Mouse (Mus musculus) liver, adult 2 months (tissue): ENCODE data around the gene Fmo6. TPM values are rescaled to one million over a fixed set of nuclear protein-coding genes. Genes with fewer than 3 reads are reported as not detected.

Source experiments
- DNase-seq: peaks from one replicate; pipeline ENCODE4 v3.0.0-alpha.2; 2011; ENCODE audit warnings: low read depth, low spot score; ENCODE audit errors: extremely low read depth
- H3K27ac ChIP-seq: fragments of 200-500 bp; replicated peaks from 2 replicates; pipeline ENCODE4 v1.5.1; 2012; ENCODE audit warnings: low read depth, mild to moderate bottlenecking, control low read depth, inconsistent platforms, low read length; ENCODE audit not compliant: insufficient read depth
- H3K27me3 ChIP-seq: fragments of 200-500 bp; 2 replicates; pipeline ENCODE4 v1.6.1; 2012; ENCODE audit warnings: mild to moderate bottlenecking, moderate library complexity, low read length, inconsistent platforms; ENCODE audit not compliant: control insufficient read depth, insufficient read depth
- H3K36me3 ChIP-seq: fragments of 200-500 bp; 2 replicates; pipeline ENCODE4 v1.6.1; 2012; ENCODE audit warnings: low read length, inconsistent platforms; ENCODE audit not compliant: control insufficient read depth, insufficient read depth
- H3K4me1 ChIP-seq: fragments of 200-500 bp; 2 replicates; pipeline ENCODE4 v1.6.1; 2011; ENCODE audit warnings: low read length; ENCODE audit not compliant: control insufficient read depth, insufficient read depth
- H3K4me3 ChIP-seq: fragments of 200-500 bp; 2 replicates; pipeline ENCODE4 v1.5.1; 2011; ENCODE audit warnings: low read depth, mild to moderate bottlenecking, control low read depth, low read length, moderate library complexity; ENCODE audit not compliant: insufficient read depth
- H3K79me2 ChIP-seq: fragments of 200-500 bp; 2 replicates; pipeline ENCODE4 v1.6.1; 2012; ENCODE audit warnings: inconsistent platforms, mild to moderate bottlenecking, low read length, moderate library complexity; ENCODE audit not compliant: control insufficient read depth, insufficient read depth
- H3K9ac ChIP-seq: fragments of 200-500 bp; 2 replicates; pipeline ENCODE4 v1.6.1; 2012; ENCODE audit warnings: low read depth, mild to moderate bottlenecking, control low read depth, inconsistent platforms, low read length
- CTCF ChIP-seq: fragments of 200-500 bp; IDR thresholded peaks from 2 replicates; pipeline ENCODE4 v1.5.1; 2011; ENCODE audit warnings: low read depth, low read length, control low read depth
- POLR2A ChIP-seq: fragments of 200-500 bp; IDR thresholded peaks from 2 replicates; pipeline ENCODE4 v1.6.1; 2011; ENCODE audit warnings: low read length, control low read depth; ENCODE audit not compliant: insufficient read depth; ENCODE audit errors: extremely low read depth
- WGBS: fragments of 180-500 bp; shearing (Covaris S2); methylation state at CpG from one replicate; pipeline ENCODE4 v1.1.7; 2018; 5-methylcytosine and 5-hydroxymethylcytosine counted together
- polyA plus RNA-seq: library from polyadenylated mRNA; depleted of rRNA; stranded (reverse); fragments of >200 nt; gene quantifications from 2 replicates; pipeline ENCODE4 v1.2.3, GENCODE M21; 2012; rRNA removed
- total RNA-seq: library from RNA; depleted of rRNA; stranded (reverse); fragments of >200 nt; gene quantifications from 2 replicates; pipeline ENCODE4 v1.2.3, GENCODE M21; 2014; rRNA removed

Gene Fmo6
- total and polyA plus RNA-seq, 2 experiments: not detected

DNA sequence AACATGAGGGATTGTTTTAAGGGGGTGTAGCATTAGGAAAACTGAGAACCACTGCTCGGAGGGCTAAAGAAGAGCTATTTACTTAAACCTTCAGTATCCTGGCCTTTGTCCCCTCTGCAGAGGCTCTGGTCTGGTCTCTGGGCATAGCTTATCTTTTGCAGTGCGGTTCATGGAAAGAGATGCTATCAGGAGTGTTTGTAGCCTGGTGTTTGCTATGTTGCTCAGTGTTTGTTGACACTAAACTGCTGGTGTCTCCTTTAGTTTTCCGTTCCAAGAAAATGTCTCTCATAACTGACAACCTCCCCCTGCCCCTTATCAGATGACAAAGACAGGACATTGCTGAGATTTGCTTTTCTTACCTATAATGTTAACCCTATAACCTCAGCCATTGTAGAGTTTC, 62.2 kb downstream of the Fmo6 start:
- H3K9ac ChIP-seq: no peak overlapping the region
- peak; percentile 68 for DNase-seq
- 20% methylated on average over 3 of the region's 3 CpGs for WGBS
- H3K36me3 ChIP-seq: 0 out of 2 replicates have a peak, but pooled peaks cover 1% of the 10 kb centered on the region
- no peaks in the 10 kb centered on the region for H3K27me3 ChIP-seq
- TF ChIP-seq CTCF (no peak), POLR2A (no peak)
- no peak overlapping the region for H3K27ac ChIP-seq
- no peaks in the 10 kb centered on the region for H3K79me2 ChIP-seq
- H3K4me3 ChIP-seq: no peak overlapping the region
- H3K4me1 ChIP-seq: peaks cover 10% of the 10 kb centered on the region; the same call in 1 of the 2 replicates

- H3K9ac ChIP-seq: no peak overlapping the region
- DNase-seq: peak; percentile 83
- H3K27me3 ChIP-seq: no peaks in the 10 kb centered on the region
- peaks cover 12% of the 10 kb centered on the region; the same call in 1 of the 2 replicates for H3K4me1 ChIP-seq
- no peaks in the 10 kb centered on the region for H3K36me3 ChIP-seq
- TF ChIP-seq CTCF: no peak
- H3K4me3 ChIP-seq: no peak overlapping the region
- WGBS: 10% methylated on average over 9 of the region's 9 CpGs
- H3K27ac ChIP-seq: no peak overlapping the region
- no peaks in the 10 kb centered on the region for H3K79me2 ChIP-seq
These were observed 65.5 kb downstream of the Fmo6 start for GRCm38 (mm10) chr1:162871701-162872311.

DNA sequence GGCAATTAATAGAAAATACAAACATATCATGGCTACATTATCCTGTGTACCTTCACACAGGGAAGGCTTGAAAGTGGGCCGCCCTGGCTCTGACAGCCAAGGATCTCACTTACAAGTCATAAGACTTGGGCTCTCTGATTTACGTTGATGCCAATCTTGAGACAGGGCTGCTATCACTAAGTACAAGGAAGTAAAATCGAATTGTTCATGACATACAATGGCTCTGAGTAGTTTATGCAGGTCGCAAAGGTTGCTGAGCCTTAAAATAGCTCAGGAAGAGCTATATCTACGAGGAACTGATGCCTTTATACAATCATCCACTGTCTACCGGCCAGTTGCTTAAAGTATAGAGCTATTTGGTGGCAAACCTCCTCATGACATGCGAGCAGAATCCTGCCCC, 66.3 kb downstream of the Fmo6 start:
- Histone ChIP-seq H3K79me2 (no peaks in the 10 kb centered on the region; the same call in 1 of the 2 replicates), H3K4me3 (no peak overlapping the region), H3K4me1 (peaks cover 15% of the 10 kb centered on the region; the same call in 1 of the 2 replicates), H3K27ac (no peak overlapping the region; the same call in 1 of the 2 replicates), H3K9ac (no peak overlapping the region), H3K36me3 (no peaks in the 10 kb centered on the region), H3K27me3 (no peaks in the 10 kb centered on the region)
- WGBS: 74% methylated on average over 7 of the region's 7 CpGs
- no peak for TF ChIP-seq POLR2A
- TF ChIP-seq CTCF: no peak
- no peak for DNase-seq

DNA sequence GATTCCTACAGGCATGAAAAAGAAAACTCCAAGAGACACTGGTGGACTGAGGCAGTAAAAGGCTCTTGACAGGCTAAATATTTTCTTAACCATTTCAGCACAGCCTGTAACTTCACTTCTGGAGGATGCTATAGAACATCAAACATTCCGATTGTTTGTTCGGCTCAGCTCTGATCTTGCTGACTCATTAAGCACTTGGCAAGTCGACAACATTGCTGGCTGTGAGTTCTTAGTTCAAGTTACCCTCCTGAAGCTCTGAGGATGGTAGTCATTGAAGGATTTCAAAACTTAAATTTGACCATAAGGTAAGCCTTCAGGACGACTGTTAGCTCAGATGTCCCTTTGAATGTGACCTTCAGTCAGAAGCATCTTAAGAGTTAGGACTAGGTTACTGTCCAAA, 69.9 kb downstream of the Fmo6 start:
- Histone ChIP-seq H3K27ac (0 out of 2 replicates have a peak overlapping the region, but pooled peaks have one; percentile 49), H3K4me1 (peaks cover 21% of the 10 kb centered on the region), H3K9ac (no peak overlapping the region), H3K36me3 (no peaks in the 10 kb centered on the region), H3K27me3 (no peaks in the 10 kb centered on the region), H3K79me2 (no peaks in the 10 kb centered on the region; the same call in 1 of the 2 replicates), H3K4me3 (no peak overlapping the region)
- TF ChIP-seq CTCF (no peak), POLR2A (no peak)
- DNase-seq: peak; percentile 77
- 27% methylated on average over 4 of the region's 4 CpGs for WGBS

Other genes starting within 250 kb of the Fmo6 start
- gene Prrc2c, start 197.0 kb downstream of the Fmo6 start, total RNA-seq: 19.2 and 23.0 TPM in 2 replicates
- gene Prrc2c, start 197.0 kb downstream of the Fmo6 start, polyA plus RNA-seq: 7.8 and 11.4 TPM in 2 replicates
- gene Fmo4, start 123.5 kb downstream of the Fmo6 start, total RNA-seq: 14.4 and 16.2 TPM in 2 replicates
- 7.7 and 8.1 TPM in 2 replicates for gene Fmo4, start 123.5 kb downstream of the Fmo6 start, polyA plus RNA-seq
- 187 and 242 TPM in 2 replicates for gene Fmo1, start 70.9 kb downstream of the Fmo6 start, total RNA-seq
- gene Fmo1, start 70.9 kb downstream of the Fmo6 start, polyA plus RNA-seq: 152 and 171 TPM in 2 replicates
- gene Fmo2, start 38.8 kb downstream of the Fmo6 start, total RNA-seq: 49.1 and 52.6 TPM in 2 replicates
- gene Fmo2, start 38.8 kb downstream of the Fmo6 start, polyA plus RNA-seq: 7.8 and 10.4 TPM in 2 replicates
- 234 and 412 TPM in 2 replicates for gene Fmo3, start 47.0 kb upstream of the Fmo6 start, total RNA-seq
- gene Fmo3, start 47.0 kb upstream of the Fmo6 start, polyA plus RNA-seq: 53.9 and 77.7 TPM in 2 replicates
- not detected in 2 replicates for gene Mroh9, start 148.2 kb upstream of the Fmo6 start, total RNA-seq
- gene Mroh9, start 148.2 kb upstream of the Fmo6 start, polyA plus RNA-seq: not detected in 2 replicates